Mouse (Mus musculus) cortical plate, adult 2 months (tissue): Measurements from ENCODE around the gene Arhgef17. TPM values are rescaled to one million over a fixed set of nuclear protein-coding genes. Genes with fewer than 3 reads are reported as not detected.

Experiments used
- H3K27ac ChIP-seq: fragments of 200-500 bp; 2 replicates; pipeline ENCODE4 v1.5.1; 2012; ENCODE audit warnings: low read length, control low read depth, inconsistent platforms; ENCODE audit not compliant: insufficient read depth
- H3K4me1 ChIP-seq: fragments of 200-500 bp; 2 replicates; pipeline ENCODE4 v1.6.1; 2011; ENCODE audit warnings: low read length; ENCODE audit not compliant: control insufficient read depth, insufficient read depth
- H3K4me3 ChIP-seq: fragments of 200-500 bp; 2 replicates; pipeline ENCODE4 v1.5.1; 2011; ENCODE audit warnings: mild to moderate bottlenecking, low read length, control low read depth; ENCODE audit not compliant: insufficient read depth
- CTCF ChIP-seq: fragments of 200-500 bp; IDR thresholded peaks from 2 replicates; pipeline ENCODE4 v1.5.1; 2011; ENCODE audit warnings: mild to moderate bottlenecking, control low read depth, low read length; ENCODE audit not compliant: insufficient read depth; ENCODE audit errors: extremely low read depth
- POLR2A ChIP-seq: fragments of 200-500 bp; IDR thresholded peaks from 2 replicates; pipeline ENCODE4 v1.6.1; 2011; ENCODE audit warnings: mild to moderate bottlenecking, low read length, control low read depth; ENCODE audit not compliant: insufficient read depth; ENCODE audit errors: extremely low read depth
- polyA plus RNA-seq: library from polyadenylated mRNA; depleted of rRNA; stranded (reverse); fragments of >200 nt; gene quantifications from 2 replicates; pipeline ENCODE4 v1.2.3, GENCODE M21; 2012

The Arhgef17 gene
- polyA plus RNA-seq, 1 experiment, result 91.3 TPM

GRCm38 (mm10) chr7:100842175-100842574 lies 89.7 kb downstream of the Arhgef17 start:
- Histone ChIP-seq H3K27ac (no peak overlapping the region), H3K4me3 (no peak overlapping the region), H3K4me1 (peaks cover 5% of the 10 kb centered on the region; the same call in 1 of the 2 replicates)
- TF ChIP-seq POLR2A (no peak), CTCF (no peak)

- H3K27ac ChIP-seq, result no peak overlapping the region
- H3K4me3 ChIP-seq, result no peak overlapping the region
- H3K4me1 ChIP-seq, result peaks cover 5% of the 10 kb centered on the region; the same call in 1 of the 2 replicates
- no peak for TF ChIP-seq POLR2A
- TF ChIP-seq CTCF, result no peak
Measured at GRCm38 (mm10) chr7:100841608-100842007, 90.3 kb downstream of the Arhgef17 start.

GRCm38 (mm10) chr7:100840906-100841305 lies 91.0 kb downstream of the Arhgef17 start:
- H3K4me3 ChIP-seq, result no peak overlapping the region
- H3K4me1 ChIP-seq, result peaks cover 5% of the 10 kb centered on the region; the same call in 1 of the 2 replicates
- TF ChIP-seq CTCF (no peak), POLR2A (no peak)
- no peak overlapping the region for H3K27ac ChIP-seq

- Histone ChIP-seq H3K4me1 (no peaks in the 10 kb centered on the region; the same call in 1 of the 2 replicates), H3K27ac (no peak overlapping the region), H3K4me3 (no peak overlapping the region)
- TF ChIP-seq POLR2A (no peak), CTCF (no peak)
Measured at GRCm38 (mm10) chr7:100839632-100840402, 92.1 kb downstream of the Arhgef17 start.

- H3K4me3 ChIP-seq, result no peak overlapping the region
- H3K4me1 ChIP-seq, result no peaks in the 10 kb centered on the region; the same call in 1 of the 2 replicates
- no peak for TF ChIP-seq POLR2A
- TF ChIP-seq CTCF, result no peak
- no peak overlapping the region for H3K27ac ChIP-seq
Measured at GRCm38 (mm10) chr7:100837701-100838100, 94.2 kb downstream of the Arhgef17 start.

GRCm38 (mm10) chr7:100836657-100837056 lies 95.2 kb downstream of the Arhgef17 start:
- no peak overlapping the region for H3K4me3 ChIP-seq
- no peak overlapping the region for H3K27ac ChIP-seq
- no peaks in the 10 kb centered on the region; the same call in 1 of the 2 replicates for H3K4me1 ChIP-seq
- TF ChIP-seq CTCF (no peak), POLR2A (no peak)

GRCm38 (mm10) chr7:100835711-100836110 lies 96.2 kb downstream of the Arhgef17 start:
- H3K4me1 ChIP-seq, result no peaks in the 10 kb centered on the region; the same call in 1 of the 2 replicates
- TF ChIP-seq POLR2A (no peak), CTCF (no peak)

GRCm38 (mm10) chr7:100835168-100835567 lies 96.7 kb downstream of the Arhgef17 start:
- TF ChIP-seq POLR2A (no peak), CTCF (no peak)
- Histone ChIP-seq H3K27ac (no peak overlapping the region), H3K4me1 (no peaks in the 10 kb centered on the region; the same call in 1 of the 2 replicates)

More at GRCm38 (mm10) chr7:100835711-100836110, 96.2 kb downstream of the Arhgef17 start:
- H3K27ac ChIP-seq, result no peak overlapping the region
- H3K4me3 ChIP-seq, result no peak overlapping the region

GRCm38 (mm10) chr7:100833859-100834258 lies 98.0 kb downstream of the Arhgef17 start:
- no peak overlapping the region for H3K27ac ChIP-seq
- no peak for TF ChIP-seq POLR2A
- no peak for TF ChIP-seq CTCF
- H3K4me1 ChIP-seq, result no peaks in the 10 kb centered on the region
- H3K4me3 ChIP-seq, result no peak overlapping the region

More at GRCm38 (mm10) chr7:100835168-100835567, 96.7 kb downstream of the Arhgef17 start:
- H3K4me3 ChIP-seq, result no peak overlapping the region

- H3K27ac ChIP-seq, result no peak overlapping the region
- TF ChIP-seq POLR2A, result no peak
- TF ChIP-seq CTCF, result no peak
- no peak overlapping the region for H3K4me3 ChIP-seq
- peaks cover 5% of the 10 kb centered on the region; the same call in 1 of the 2 replicates for H3K4me1 ChIP-seq
Measured at GRCm38 (mm10) chr7:100828549-100828948, 103.4 kb downstream of the Arhgef17 start.
